Mouse (Mus musculus) limb, embryonic 15.5 days (tissue): Measurements from ENCODE around the gene Clrn2. TPM values are rescaled to one million over a fixed set of nuclear protein-coding genes. Genes with fewer than 3 reads are reported as not detected.
"Not testable (repeated sequence)": the region's sequence is repeated elsewhere in the genome, so short reads cannot be mapped to it uniquely, and the experiment has no call there.

ENCODE experiments used
- ATAC-seq: fragments of 200-750 bp; cut with Nextera tagmentation; 2 replicates; pipeline ENCODE4 v1.8.0; 2017; ENCODE audit warnings: low read depth, moderate TSS enrichment; ENCODE audit not compliant: insufficient number of reproducible peaks, low FRiP score, low TSS enrichment
- H3K27ac ChIP-seq: fragments of 300-500 bp; sonication (generic); 2 replicates; pipeline ENCODE4 v1.5.1; 2015; ENCODE audit warnings: moderate library complexity, mild to moderate bottlenecking, inconsistent platforms
- H3K27me3 ChIP-seq: fragments of 300-500 bp; sonication (generic); 2 replicates; pipeline ENCODE4 v1.6.1; 2015; ENCODE audit warnings: inconsistent platforms
- H3K36me3 ChIP-seq: fragments of 300-500 bp; sonication (generic); 2 replicates; pipeline ENCODE4 v1.6.1; 2015; ENCODE audit warnings: inconsistent platforms
- H3K4me1 ChIP-seq: fragments of 300-500 bp; sonication (generic); 2 replicates; pipeline ENCODE4 v1.6.1; 2015; ENCODE audit warnings: inconsistent platforms
- H3K4me2 ChIP-seq: fragments of 300-500 bp; sonication (generic); 2 replicates; pipeline ENCODE4 v1.6.1; 2015; ENCODE audit warnings: mild to moderate bottlenecking, inconsistent platforms
- H3K4me3 ChIP-seq: fragments of 300-500 bp; sonication (generic); 2 replicates; pipeline ENCODE4 v1.5.1; 2015; ENCODE audit warnings: mild to moderate bottlenecking, inconsistent platforms
- H3K9ac ChIP-seq: fragments of 300-500 bp; sonication (generic); 2 replicates; pipeline ENCODE4 v1.6.1; 2015; ENCODE audit warnings: inconsistent platforms
- H3K9me3 ChIP-seq: fragments of 300-500 bp; sonication (generic); 2 replicates; pipeline ENCODE4 v1.6.1; 2016; ENCODE audit warnings: inconsistent platforms
- WGBS: fragments of 180-500 bp; shearing (Covaris S2); methylation state at CpG from one replicate; pipeline ENCODE4 v1.1.7; 2015; 5-methylcytosine and 5-hydroxymethylcytosine counted together
- polyA plus RNA-seq: library from polyadenylated mRNA; unstranded; fragments of >200 nt; fragmentation: Nextera tagmentation; extraction: Ambion mirVana; gene quantifications from 2 replicates; pipeline ENCODE4 v1.2.1, GENCODE M21; 2015

The Clrn2 gene
- not detected in 2 replicates for polyA plus RNA-seq

DNA sequence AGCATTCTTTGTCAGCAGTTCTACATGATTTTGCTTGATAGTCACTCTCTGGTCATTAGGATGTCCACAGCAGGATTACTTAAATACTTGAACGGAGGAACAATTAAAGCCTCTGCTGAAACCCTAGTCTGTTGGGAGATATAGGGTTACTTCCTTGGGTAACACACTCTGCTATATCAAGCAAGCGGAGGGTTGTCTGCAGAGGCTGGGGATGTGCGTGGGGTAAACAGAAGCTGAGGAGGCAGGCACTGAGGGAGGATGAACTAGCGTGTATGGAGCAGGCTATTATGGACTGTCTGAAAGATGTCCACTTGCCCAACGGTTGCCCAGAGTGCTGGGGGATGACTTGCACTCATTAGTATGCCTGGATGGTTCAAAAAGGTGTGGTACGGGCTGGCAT is at the start of gene Clrn2:
TSS of gene Clrn2 (plus strand) at position 301 of the 400 bp plus-strand sequence.
- no peak within 1 kb of the TSS for H3K4me2 ChIP-seq
- H3K36me3 ChIP-seq, result no peaks in the 10 kb centered on the region
- no peak for ATAC-seq
- H3K27ac ChIP-seq, result no peak within 1 kb of the TSS
- no peaks in the 10 kb centered on the region for H3K9me3 ChIP-seq
- 60% methylated on average over 6 of the region's 6 CpGs for WGBS
- H3K9ac ChIP-seq, result no peak within 1 kb of the TSS
- no peaks in the 10 kb centered on the region for H3K27me3 ChIP-seq
- H3K4me1 ChIP-seq, result peaks cover 11% of the 10 kb centered on the region
- no peak within 1 kb of the TSS for H3K4me3 ChIP-seq

DNA sequence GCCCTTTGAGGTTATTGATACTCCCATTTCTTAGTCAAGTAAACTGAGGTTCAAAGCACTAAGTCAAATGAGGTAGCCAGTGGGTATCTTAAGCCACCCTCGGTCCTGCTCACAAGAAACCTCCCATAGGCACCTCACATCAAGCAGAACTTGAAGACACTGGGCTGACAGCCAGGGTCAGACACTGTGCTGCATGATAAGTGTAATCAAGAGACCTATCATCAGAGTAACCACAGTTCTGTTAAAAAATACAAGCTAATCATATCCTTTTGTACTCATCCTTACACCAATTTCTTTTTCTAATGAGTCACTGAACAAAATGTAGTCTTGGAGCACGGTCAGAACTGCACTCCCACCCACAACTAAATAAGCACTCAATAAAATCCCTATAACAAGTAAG is 47.4 kb upstream of the Clrn2 start:
- 54% methylated on average over 2 of the region's 2 CpGs for WGBS

GRCm38 (mm10) chr5:45416478-45416877 is 37.1 kb upstream of the Clrn2 start:
- ATAC-seq, result no peak
- Histone ChIP-seq H3K4me2 (no peak overlapping the region), H3K27me3 (no peaks in the 10 kb centered on the region), H3K9ac (no peak overlapping the region), H3K27ac (no peak overlapping the region), H3K36me3 (no peaks in the 10 kb centered on the region), H3K9me3 (no peaks in the 10 kb centered on the region), H3K4me3 (no peak overlapping the region), H3K4me1 (no peaks in the 10 kb centered on the region)
- WGBS, result 87% methylated on average over 3 of the region's 3 CpGs

More for the DNA sequence above, 47.4 kb upstream of the Clrn2 start:
- Histone ChIP-seq H3K27ac (no peak overlapping the region), H3K4me1 (no peaks in the 10 kb centered on the region), H3K27me3 (no peaks in the 10 kb centered on the region), H3K9ac (no peak overlapping the region), H3K4me2 (no peak overlapping the region), H3K9me3 (no peaks in the 10 kb centered on the region), H3K36me3 (no peaks in the 10 kb centered on the region), H3K4me3 (no peak overlapping the region)
- ATAC-seq, result no peak

DNA sequence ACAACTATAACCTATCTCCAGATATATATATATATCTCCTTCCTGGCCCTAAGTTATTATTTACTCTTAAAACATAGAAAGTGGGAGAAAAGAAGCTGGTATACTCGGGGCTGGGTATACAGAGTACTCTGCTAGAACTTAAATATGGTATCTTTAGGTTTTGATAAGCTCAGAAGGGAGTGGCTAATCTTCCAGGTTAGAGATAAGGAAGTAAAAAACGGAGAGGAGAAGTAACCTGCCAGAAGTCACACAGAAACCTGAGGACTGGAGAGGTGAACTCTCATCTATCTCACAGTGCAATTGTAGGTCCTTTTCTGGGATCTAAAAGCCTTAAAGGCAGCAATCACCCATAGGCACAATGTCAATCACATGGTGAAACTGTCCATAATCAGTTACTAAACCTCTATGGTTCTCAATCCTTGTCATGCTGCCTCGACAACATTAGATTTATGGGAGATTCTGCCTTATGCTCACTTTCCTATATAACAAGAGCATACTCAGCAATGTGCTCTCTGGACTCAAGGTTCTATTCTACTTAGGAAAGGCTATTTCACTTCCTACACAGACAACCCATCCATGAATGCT is 35.6 kb upstream of the Clrn2 start:
- no peaks in the 10 kb centered on the region for H3K27me3 ChIP-seq
- no peaks in the 10 kb centered on the region for H3K9me3 ChIP-seq
- no peaks in the 10 kb centered on the region for H3K36me3 ChIP-seq
- no peak overlapping the region for H3K4me3 ChIP-seq
- no peak for ATAC-seq
- H3K4me2 ChIP-seq, result no peak overlapping the region
- 76% methylated on average over 3 of the region's 3 CpGs for WGBS
- H3K27ac ChIP-seq, result no peak overlapping the region
- no peaks in the 10 kb centered on the region for H3K4me1 ChIP-seq
- no peak overlapping the region for H3K9ac ChIP-seq

GRCm38 (mm10) chr5:45419841-45420638 is 33.5 kb upstream of the Clrn2 start:
- H3K9ac ChIP-seq, result no peak overlapping the region
- H3K27me3 ChIP-seq, result no peaks in the 10 kb centered on the region
- 70% methylated on average over 10 of the region's 10 CpGs for WGBS
- ATAC-seq, result peak; percentile 35; the same call in 1 of the 2 replicates
- no peak overlapping the region for H3K27ac ChIP-seq
- no peak overlapping the region for H3K4me3 ChIP-seq
- H3K36me3 ChIP-seq, result no peaks in the 10 kb centered on the region
- H3K9me3 ChIP-seq, result no peaks in the 10 kb centered on the region
- H3K4me1 ChIP-seq, result no peaks in the 10 kb centered on the region
- no peak overlapping the region for H3K4me2 ChIP-seq

- no peaks in the 10 kb centered on the region for H3K36me3 ChIP-seq
- no peaks in the 10 kb centered on the region for H3K27me3 ChIP-seq
- 58% methylated on average over 12 of the region's 12 CpGs for WGBS
- ATAC-seq, result no peak
- H3K9me3 ChIP-seq, result no peaks in the 10 kb centered on the region
- H3K4me3 ChIP-seq, result no peak overlapping the region
- H3K4me2 ChIP-seq, result no peak overlapping the region
- no peaks in the 10 kb centered on the region for H3K4me1 ChIP-seq
- H3K9ac ChIP-seq, result no peak overlapping the region
- H3K27ac ChIP-seq, result no peak overlapping the region
These were observed 31.4 kb upstream of the Clrn2 start for GRCm38 (mm10) chr5:45421881-45422844.

GRCm38 (mm10) chr5:45424021-45424886 is 29.3 kb upstream of the Clrn2 start:
- no peak for ATAC-seq
- H3K36me3 ChIP-seq, result no peaks in the 10 kb centered on the region
- H3K27ac ChIP-seq, result no peak overlapping the region
- no peaks in the 10 kb centered on the region for H3K27me3 ChIP-seq
- no peak overlapping the region for H3K9ac ChIP-seq
- H3K4me3 ChIP-seq, result no peak overlapping the region
- no peaks in the 10 kb centered on the region for H3K9me3 ChIP-seq
- H3K4me1 ChIP-seq, result no peaks in the 10 kb centered on the region
- 41% methylated on average over 8 of the region's 8 CpGs for WGBS
- H3K4me2 ChIP-seq, result no peak overlapping the region

GRCm38 (mm10) chr5:45425771-45426170 is 27.8 kb upstream of the Clrn2 start:
- not testable (repeated sequence) for H3K4me2 ChIP-seq, H3K4me3 ChIP-seq, H3K36me3 ChIP-seq, H3K9ac ChIP-seq, H3K27ac ChIP-seq, ATAC-seq, H3K4me1 ChIP-seq, H3K9me3 ChIP-seq, H3K27me3 ChIP-seq
- 70% methylated on average over 1 of the region's 1 CpGs for WGBS

DNA sequence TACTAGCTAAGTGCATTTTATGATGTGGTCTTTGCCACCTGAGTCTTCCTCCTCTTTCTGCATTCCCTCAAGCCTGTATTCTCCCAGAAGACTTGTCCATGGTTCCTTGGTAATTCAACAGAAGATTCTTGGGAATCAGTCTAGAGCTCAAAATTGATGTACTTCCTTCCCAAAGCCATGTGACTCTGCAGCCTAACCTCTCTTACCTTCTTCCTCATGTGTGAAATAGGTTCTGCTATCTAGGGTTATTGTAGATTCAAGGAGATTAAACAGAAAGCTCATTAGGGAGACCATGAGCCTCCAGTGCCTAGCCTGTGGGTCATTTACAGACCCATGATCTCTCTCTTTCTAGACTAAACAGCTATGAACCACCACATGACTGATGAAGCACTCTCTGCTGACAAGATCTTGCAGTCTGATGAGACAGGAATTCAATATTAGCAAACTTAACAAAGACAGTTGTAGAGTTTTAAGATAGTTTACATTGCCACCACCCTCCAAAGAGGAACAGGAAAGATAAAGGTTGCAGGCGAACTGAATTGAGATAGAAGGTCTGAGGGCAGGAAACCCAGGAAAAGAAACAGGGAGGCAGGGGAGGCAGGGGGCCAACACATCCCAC is 27.0 kb upstream of the Clrn2 start:
- no peak for ATAC-seq
- H3K36me3 ChIP-seq, result no peaks in the 10 kb centered on the region
- H3K9ac ChIP-seq, result no peak overlapping the region
- H3K4me3 ChIP-seq, result no peak overlapping the region
- no peaks in the 10 kb centered on the region for H3K9me3 ChIP-seq
- H3K4me2 ChIP-seq, result no peak overlapping the region
- no peak overlapping the region for H3K27ac ChIP-seq
- 58% methylated on average over 1 of the region's 1 CpGs for WGBS
- H3K27me3 ChIP-seq, result no peaks in the 10 kb centered on the region
- no peaks in the 10 kb centered on the region for H3K4me1 ChIP-seq

GRCm38 (mm10) chr5:45427891-45428290 is 25.7 kb upstream of the Clrn2 start:
- ATAC-seq, result no peak
- Histone ChIP-seq H3K4me3 (no peak overlapping the region), H3K9ac (no peak overlapping the region), H3K27me3 (no peaks in the 10 kb centered on the region), H3K4me1 (no peaks in the 10 kb centered on the region), H3K9me3 (no peaks in the 10 kb centered on the region), H3K36me3 (no peaks in the 10 kb centered on the region), H3K27ac (no peak overlapping the region), H3K4me2 (no peak overlapping the region)
- 92% methylated on average over 7 of the region's 7 CpGs for WGBS
